Mouse (Mus musculus) erythroblast, embryonic 14.5 days (primary cell): ENCODE measurements around the gene P3h2.

Experiments used
- GATA1 ChIP-seq: IDR thresholded peaks from 2 replicates; pipeline ENCODE4 v1.6.1; 2012; ENCODE audit warnings: low read length, inconsistent platforms, mixed read lengths
- TAL1 ChIP-seq: IDR thresholded peaks from 3 replicates; pipeline ENCODE4 v1.6.1; 2012; ENCODE audit warnings: low read length, inconsistent platforms, mixed read lengths

- TF ChIP-seq TAL1 = no peak
- no peak for TF ChIP-seq GATA1
Measured at GRCm38 (mm10) chr16:25912185-25912584, 193.4 kb downstream of the P3h2 start.
